Mouse (Mus musculus) natural killer cell, adult 2 months (primary cell): Measurements from ENCODE around the gene Ifnl2.
"Not testable (repeated sequence)": the region's sequence is repeated elsewhere in the genome, so short reads cannot be mapped to it uniquely, and the experiment has no call there.

Experiments used
- DNase-seq, 2 experiments: peaks; one replicate each; pipeline ENCODE4 v3.0.0; 2022; ENCODE audit warnings: low spot score in 2 of 2

Ifnl2 gene

DNA sequence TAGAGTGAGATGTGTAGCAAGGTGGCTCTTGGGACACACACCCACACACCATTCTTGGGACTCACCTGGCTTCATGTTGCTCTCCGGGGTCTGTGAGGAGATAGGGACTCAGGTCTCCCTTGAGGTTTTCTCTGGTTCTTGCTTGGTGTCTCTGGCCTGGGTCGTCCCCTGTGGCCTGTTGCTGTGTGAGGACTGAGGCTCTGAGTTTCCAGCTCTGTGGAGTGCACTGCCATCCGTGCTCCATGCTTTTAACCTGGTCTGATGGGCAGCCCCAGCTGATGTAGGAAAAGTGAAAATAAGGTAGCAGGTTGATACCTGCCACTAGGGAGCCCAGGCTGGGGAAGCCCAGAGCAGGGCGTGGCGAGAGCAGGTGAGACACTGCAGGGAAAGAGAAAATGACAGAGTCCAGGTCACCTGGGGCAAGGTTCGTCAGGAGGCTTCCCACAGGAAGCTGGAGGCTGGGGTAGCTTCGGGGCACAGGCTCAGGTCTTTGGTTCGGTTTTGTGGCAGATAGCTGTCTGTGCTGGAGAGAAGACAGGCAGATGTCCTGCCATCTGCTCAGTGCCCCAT lies at the start of gene Ifnl2:
Ifnl2 (minus strand) TSS at position 51 of the 570 bp plus-strand sequence.
- DNase-seq, result not testable (repeated sequence)

DNA sequence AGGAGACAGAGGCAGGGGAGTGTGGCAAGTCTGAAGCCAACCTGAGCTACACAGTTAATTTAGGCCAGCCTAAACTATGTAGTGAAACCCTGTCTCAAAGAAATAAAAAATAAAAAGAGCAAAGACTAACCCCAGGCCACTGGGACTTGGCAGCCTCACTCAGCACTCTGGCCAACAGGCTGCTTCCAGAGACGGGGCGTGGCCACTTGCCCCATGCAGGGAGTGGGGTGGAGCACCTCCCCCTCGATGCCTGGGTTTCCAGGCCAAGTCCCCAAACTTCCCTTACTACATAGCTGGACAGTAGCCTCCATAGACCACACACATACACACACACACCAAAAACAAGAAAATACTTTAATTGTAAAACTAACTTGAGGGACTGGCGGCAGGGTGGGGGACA lies 48.2 kb upstream of the Ifnl2 start:
- no peak for DNase-seq

GRCm38 (mm10) chr7:28557708-28558107 lies 47.5 kb upstream of the Ifnl2 start:
- no peak for DNase-seq

DNA sequence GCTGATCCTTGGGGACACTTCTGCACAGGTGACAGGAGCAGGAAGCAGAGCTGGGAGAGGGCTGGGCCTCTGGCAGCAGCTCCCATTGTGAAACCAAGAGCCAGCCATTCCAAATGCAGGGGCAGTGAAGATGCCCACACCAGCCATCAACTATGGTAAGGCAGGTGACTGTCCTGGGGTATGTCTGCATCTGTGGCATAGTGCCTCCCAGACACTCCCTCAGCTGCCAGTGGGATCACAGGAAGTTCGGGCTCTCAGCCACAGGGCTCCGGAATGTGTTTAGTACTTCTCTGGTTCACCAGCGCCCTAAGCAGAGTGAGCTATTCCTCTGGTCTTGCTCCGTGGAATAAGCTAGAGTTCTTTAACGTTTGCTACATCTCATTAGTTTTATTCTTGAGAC lies 46.8 kb upstream of the Ifnl2 start:
- DNase-seq, result no peak

DNA sequence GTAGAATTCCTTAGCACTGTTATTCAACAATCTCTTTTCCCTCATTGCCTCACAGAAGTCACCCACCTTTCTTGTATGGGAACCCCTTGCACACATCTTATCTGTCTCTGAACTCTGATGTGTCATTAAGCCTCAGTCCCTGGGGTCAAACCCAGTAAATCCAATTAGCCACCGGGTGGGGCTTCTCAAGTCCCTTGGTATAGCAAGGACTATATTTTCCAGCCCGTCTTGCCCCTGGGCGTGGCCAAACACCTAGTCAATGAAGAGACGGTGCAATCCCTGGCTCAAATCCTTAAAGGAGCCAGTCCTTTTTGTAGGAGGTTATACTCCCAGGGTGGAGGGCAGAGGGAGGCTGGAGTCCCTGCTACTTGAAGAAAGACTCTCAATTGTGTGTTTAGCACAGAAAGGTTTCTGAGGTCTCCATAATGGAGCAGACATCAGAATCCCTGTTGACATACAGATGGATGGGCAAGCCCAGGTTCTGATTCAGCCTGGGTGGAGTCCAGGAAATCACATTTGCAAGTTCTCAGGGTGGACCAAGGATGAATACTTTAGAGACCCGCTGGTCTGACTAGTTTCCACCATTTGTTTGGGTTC lies 45.8 kb upstream of the Ifnl2 start:
- DNase-seq, result no peak

DNA sequence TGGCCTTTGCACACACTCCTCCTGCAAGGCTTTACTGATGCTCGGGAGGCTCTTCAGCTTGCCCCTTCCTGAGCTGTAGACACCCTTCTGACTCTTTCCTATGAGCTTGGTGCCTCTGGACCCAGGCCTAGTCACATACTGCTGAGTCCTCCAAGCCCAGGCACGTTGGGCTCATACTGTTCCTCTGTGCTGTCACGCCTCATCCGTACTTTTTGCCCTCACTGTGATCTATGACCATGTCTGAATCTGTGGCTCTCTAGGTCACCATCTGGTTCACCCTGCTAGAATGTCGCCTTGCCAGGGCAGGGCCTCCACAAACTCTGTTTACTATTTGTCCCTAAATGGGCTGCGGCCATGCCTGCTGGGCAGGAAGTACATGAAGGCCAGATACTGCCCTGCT lies 42.8 kb upstream of the Ifnl2 start:
- no peak for DNase-seq

GRCm38 (mm10) chr7:28547628-28548027 lies 37.4 kb upstream of the Ifnl2 start:
- no peak for DNase-seq

- DNase-seq, result no peak
These were observed 36.9 kb upstream of the Ifnl2 start, which contains the start of gene Nccrp1 for GRCm38 (mm10) chr7:28547154-28547553. Nccrp1 (minus strand) TSS chr7:28547254.

GRCm38 (mm10) chr7:28546649-28547048 lies 36.4 kb upstream of the Ifnl2 start:
- no peak for DNase-seq

DNA sequence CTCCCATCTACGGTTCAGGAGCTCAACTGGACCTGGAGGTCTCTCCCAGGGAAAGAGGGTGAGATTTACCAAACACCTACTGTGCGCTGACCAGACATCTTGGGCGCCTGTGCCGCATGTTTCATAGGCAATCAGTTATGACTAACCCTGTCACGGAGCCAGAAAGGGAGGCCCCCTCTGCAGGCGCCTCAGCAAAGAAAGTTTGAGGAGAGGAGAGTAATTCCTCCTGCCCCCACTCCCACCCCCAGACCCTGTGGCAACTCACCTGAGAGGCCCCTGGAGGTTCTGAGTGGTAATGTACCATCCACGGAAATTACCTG lies 35.6 kb upstream of the Ifnl2 start:
- DNase-seq, result no peak

- DNase-seq, result no peak
These were observed 35.0 kb upstream of the Ifnl2 start for GRCm38 (mm10) chr7:28545048-28545890.

- no peak for DNase-seq
These were observed 33.9 kb upstream of the Ifnl2 start for GRCm38 (mm10) chr7:28544051-28544601.

DNA sequence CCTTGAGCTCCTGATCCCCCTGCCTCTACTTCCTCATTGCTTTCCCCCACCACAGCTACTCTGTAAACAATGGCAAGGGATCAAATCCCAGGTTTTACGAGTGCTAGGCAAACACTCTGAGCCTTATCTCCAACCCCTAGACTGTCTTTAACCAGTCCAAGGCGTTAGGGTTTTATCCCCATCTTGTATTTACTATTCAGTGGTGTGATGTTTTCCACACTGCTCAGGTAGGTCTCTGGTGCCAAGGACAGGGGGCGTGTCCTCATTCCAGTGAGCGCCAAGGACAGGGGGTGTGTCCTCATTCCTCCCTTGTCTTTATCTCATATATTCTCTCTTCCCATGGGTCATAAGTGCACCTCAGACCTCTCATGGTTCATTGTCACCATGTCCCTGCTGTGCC lies 30.3 kb upstream of the Ifnl2 start, which contains the start of gene Sycn:
Sycn (plus strand) TSS at position 360 of the 400 bp plus-strand sequence.
- DNase-seq, result no peak

DNA sequence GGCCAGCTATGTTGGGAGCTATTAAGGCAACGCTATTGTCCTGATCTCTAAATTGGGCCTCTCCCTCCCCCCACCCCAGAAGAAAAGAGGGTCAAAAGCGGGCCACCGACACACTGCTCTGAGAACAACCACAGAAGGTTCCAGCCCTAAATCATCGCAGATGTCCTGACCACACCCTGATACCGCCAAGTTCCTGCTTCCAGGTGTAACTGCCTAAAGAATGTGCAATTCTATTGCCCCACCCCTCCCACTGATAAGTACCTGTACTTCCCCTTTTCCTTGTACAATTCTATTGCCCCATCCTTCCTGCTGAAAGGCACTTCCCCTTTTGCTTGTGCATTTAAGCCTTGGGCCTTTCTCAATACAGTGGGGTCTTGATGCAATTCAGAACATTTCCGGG lies 28.6 kb upstream of the Ifnl2 start:
- DNase-seq, result not testable (repeated sequence)

- DNase-seq, result no peak
These were observed 21.8 kb upstream of the Ifnl2 start for GRCm38 (mm10) chr7:28532005-28532404.

GRCm38 (mm10) chr7:28527922-28528719 lies 17.9 kb upstream of the Ifnl2 start:
- DNase-seq, result peak; percentile 83 to 89

GRCm38 (mm10) chr7:28522536-28522935 lies 12.3 kb upstream of the Ifnl2 start, which contains the start of gene Ifnl3:
Ifnl3 (plus strand) TSS chr7:28522836.
- not testable (repeated sequence) for DNase-seq

DNA sequence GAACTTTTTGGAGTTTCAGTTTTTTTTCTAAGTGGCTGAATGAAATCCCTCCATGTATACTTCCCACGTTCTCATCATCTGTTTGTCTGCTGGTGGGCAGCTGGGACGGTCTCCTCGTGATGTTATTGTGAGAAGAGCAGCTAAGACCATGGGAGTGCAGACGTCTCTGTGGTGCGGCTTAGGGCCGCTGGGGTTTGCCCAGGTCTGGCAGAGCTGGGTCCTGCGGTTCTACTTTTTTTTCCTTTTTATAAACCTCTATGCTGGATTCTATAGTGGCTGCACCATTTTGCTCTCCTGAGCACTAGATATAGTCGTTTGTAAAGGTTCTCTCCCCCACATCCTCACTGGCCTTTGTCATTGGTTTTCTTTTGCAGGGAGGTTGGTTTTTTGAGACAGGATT lies 1.2 kb upstream of the Ifnl2 start:
- DNase-seq, result no peak

GRCm38 (mm10) chr7:28509121-28509520 lies 1.1 kb downstream of the Ifnl2 start:
- DNase-seq, result not testable (repeated sequence)

DNA sequence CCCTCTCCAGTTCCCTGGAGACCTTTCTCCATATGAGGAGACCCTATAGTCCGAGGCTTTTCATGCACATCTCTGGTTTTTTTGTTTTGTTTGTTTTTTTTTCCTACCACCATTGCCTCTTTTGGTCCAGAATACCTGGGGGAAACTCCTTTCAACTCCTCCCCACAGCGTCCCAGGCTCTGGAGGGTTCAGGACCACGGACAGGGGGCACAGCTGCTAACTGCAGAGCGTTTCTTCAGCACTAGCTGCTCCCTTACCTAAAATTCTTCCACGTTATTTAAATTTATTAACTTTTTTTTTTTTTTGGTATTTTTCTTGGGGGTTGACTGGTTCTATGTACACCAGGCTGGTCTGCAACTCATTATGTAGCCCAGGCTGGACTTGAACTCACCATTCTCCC lies 4.7 kb downstream of the Ifnl2 start:
- no peak for DNase-seq

DNA sequence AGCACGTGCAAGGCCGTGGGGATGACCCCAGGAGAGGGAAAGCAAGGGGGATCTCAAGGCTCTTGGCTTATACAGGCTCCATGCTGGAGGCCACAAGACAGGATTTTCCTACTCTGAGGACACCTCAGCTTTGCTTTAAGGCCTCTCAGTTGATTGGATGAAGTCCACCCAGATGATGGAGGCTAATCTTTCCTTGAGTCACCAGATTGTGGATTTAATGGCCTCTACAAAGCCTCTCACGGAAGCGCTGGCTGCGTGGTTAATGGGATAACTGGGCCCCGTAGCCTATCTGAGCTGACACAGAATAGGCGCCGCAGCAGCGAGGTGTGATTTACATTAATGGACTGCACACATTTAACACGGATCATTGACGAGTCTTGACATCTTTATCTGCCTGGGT lies 14.8 kb downstream of the Ifnl2 start:
- DNase-seq, result no peak

GRCm38 (mm10) chr7:28492310-28492709 lies 17.9 kb downstream of the Ifnl2 start:
- no peak for DNase-seq
